Mouse (Mus musculus) gonadal fat pad, adult 2 months (tissue): Measurements from ENCODE around the gene Tbc1d4. TPM values are rescaled to one million over a fixed set of nuclear protein-coding genes. Genes with fewer than 3 reads are reported as not detected.
"Not testable (repeated sequence)": the region's sequence is repeated elsewhere in the genome, so short reads cannot be mapped to it uniquely, and the experiment has no call there.

ENCODE experiments used
- DNase-seq: peaks from one replicate; pipeline ENCODE4 v3.0.0-alpha.2; 2012; ENCODE audit warnings: low read depth
- polyA plus RNA-seq: library from polyadenylated mRNA; depleted of rRNA; stranded (reverse); fragments of >200 nt; gene quantifications from 2 replicates; pipeline ENCODE4 v1.2.3, GENCODE M21; 2012

The Tbc1d4 gene
- polyA plus RNA-seq, 1 experiment = 12.7 TPM

DNA sequence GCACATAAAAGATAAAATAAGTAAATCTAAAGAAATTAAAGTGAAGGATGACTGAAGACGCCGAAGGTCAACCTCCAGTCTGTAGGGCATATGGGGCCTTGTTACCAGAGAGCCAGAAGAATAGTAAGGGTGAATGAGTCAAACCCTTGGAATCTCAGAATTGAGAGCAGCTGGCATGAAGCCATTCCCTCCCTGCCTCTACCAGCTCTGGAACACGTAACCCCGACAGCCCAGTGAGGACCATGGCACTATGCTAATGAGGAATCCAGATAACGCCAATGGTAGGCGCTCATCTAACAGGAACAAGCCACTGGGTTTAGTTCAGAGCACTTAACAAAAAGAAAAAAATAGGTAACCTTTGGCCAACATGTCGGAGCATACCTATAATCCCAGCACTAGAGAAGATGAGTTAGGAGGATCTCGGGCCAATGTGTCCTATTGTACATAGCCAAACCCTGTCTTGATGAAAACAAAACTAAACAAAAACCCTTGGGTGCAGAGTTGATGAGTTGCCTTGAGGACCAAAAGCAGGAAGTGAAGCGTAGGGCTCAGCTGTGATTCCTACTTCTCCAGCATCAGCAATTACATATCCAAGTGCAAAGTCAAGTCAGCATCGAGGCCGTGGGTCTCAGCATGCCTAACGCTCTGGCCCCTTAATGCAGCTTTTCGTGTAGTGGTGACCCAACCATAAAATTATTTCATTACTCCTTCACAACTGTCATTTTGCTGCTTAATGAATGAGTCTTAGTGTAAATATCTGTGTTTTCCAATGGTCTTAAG is 13.5 kb downstream of the Tbc1d4 start:
- DNase-seq = no peak

DNA sequence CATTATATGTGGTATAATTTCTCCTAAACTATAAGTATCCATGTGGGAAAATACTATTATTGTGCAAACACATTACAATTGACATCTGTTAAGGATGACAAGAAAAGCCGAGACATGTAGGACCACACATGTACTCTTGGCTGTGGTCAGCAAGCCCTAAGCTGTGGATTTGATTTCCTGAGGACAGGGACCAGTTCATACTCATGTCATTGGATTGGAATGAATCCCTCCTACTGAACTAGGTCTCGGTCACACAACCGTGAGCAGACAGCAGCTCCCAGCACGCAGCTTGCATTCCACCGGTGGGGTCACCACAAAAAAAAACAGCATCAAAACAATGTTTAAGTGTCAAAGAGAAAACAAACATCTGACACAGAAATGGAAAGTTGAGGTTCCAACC is 15.0 kb downstream of the Tbc1d4 start:
- no peak for DNase-seq

DNA sequence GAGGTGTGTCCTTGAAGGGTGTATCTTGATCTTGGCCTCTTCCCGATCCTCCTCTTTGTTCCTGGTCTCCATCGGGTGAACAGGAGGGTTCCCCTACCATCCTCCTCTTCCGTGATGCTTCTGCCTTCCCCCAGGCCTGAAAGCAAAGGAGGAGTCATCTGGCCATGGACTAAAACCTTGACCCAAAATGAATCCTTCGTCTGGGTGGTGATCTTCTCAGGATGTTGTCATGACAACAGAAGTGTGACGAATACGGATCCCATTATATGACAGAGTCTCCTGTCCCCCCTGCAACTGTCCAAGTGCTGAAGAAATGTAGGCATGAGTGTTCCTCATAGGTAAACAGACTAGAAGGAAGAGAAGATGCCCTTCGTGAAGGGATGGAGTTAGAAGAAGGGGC is 15.7 kb downstream of the Tbc1d4 start:
- no peak for DNase-seq

DNA sequence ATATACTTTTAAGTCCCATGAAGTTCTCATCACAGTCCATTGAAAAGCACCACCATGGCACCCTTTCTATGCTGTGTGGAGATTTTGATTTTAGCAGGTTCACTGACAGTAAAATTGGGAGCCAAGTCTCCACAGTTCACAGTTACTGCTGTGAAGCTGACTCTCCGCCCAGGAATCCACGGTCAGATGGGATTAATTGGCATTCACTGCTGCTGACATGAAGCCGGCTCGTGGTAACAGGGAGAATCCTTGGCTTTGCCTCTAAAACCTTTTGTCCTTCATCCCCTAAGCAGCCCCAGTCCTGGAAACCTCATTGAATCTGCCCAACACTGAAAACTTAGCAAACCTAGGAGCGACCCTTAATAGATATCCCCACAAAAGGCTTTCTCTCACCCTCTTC is 17.9 kb downstream of the Tbc1d4 start:
- DNase-seq = no peak

- not testable (repeated sequence) for DNase-seq
These were observed 20.6 kb downstream of the Tbc1d4 start for GRCm38 (mm10) chr14:101588209-101588991.

GRCm38 (mm10) chr14:101587366-101588040 is 21.5 kb downstream of the Tbc1d4 start:
- not testable (repeated sequence) for DNase-seq

- DNase-seq = no peak
These were observed 22.9 kb downstream of the Tbc1d4 start for GRCm38 (mm10) chr14:101586096-101586495.

GRCm38 (mm10) chr14:101575651-101576050 is 33.3 kb downstream of the Tbc1d4 start:
- no peak for DNase-seq

GRCm38 (mm10) chr14:101574536-101574935 is 34.5 kb downstream of the Tbc1d4 start:
- peak; percentile 87 for DNase-seq

GRCm38 (mm10) chr14:101573107-101573614 is 35.8 kb downstream of the Tbc1d4 start:
- DNase-seq = no peak

GRCm38 (mm10) chr14:101568828-101569227 is 40.2 kb downstream of the Tbc1d4 start:
- peak; percentile 84 for DNase-seq

DNA sequence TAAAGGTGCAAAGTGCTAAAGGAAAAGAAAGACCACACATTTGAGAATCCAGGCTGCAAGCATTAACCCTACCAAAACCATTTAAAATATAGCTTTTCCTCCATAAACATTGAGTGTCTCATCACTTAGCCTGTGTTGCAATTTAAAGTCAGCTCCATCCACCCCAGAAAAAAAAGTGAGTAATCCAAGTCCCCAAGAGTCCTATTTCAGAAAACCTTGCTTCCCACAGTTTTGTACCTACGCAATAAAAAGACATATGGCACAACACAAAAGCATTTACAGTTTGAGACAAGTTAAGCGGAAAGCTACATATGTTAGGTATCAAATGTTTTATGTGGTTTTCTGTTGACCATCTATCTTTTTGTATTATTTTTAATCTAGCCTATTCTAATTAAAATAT is 42.3 kb downstream of the Tbc1d4 start:
- no peak for DNase-seq

DNA sequence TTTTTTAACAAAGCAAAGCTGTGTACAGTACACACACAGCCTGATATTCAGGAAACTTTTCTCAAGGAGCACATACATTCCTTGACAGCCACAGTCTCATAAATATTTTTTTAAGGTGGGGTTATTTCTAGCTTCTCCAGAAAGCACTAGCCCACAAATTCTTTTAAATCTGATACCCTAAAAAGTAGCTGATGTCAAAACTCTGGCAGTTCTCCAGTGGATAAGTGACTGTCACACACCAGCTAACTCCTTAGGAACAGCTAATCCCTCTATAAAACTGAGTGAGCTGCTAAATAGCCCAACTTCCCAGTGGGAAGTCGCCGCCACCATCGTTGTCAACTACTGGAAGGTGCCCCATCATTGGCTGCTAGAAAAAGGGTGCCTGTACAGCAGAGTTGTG is 43.3 kb downstream of the Tbc1d4 start:
- DNase-seq = no peak

- no peak for DNase-seq
These were observed 47.7 kb downstream of the Tbc1d4 start for GRCm38 (mm10) chr14:101561251-101561701.

- DNase-seq = no peak
These were observed 49.5 kb downstream of the Tbc1d4 start for GRCm38 (mm10) chr14:101559446-101559845.

DNA sequence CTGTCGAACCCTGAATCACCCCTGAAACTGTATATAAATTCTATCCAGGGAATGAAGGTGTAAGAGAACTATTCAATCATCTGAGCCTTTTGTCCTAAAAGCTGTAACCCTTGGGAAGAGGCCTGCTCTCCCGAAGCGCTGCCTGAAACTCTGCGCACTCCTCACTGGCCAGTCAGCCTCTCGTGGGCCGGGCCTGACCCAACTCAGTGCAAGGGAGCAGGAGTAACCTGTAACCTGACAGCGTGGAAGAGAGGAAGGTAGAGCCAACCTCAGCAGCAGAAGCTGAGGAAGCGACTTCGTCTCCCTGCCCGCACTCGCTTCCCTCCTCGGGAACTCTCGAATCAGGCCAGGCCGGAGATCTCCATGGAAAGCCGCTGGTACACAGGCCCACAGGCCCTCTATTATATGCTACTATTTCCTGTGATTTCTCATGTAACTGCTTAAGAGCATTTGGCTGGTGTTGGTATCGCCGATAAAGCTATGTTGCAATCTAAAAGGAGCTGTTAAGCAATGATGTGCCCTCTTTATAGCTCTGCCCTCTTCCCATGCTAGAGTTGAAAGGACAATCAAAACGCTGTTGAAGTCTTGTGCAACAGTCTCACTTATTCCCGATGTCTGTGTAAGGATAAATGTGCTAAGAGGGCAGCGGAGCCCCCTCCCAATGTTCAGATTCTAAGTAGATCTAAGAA is 60.0 kb downstream of the Tbc1d4 start:
- DNase-seq = peak; percentile 86

- no peak for DNase-seq
These were observed 67.1 kb downstream of the Tbc1d4 start for GRCm38 (mm10) chr14:101541863-101542262.

DNA sequence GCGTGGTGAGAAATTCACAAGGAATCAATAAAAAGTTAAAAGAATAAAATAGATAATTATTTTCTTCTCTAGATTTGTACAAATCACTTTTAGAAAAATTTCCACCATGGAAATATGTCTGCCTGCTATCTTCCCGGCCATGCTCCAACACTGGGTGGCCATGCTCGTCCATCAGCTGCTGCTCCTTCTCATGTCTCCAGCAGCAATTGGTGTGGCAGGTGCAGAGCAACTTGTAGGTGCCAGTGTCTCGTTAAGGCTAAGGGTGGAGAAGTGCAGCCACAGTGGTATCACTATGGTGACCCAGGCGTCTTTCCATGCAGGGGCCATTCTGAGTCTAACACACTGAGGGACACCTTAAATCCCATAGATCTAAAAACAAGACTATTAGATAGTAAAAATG is 67.8 kb downstream of the Tbc1d4 start:
- DNase-seq = no peak

- no peak for DNase-seq
These were observed 68.5 kb downstream of the Tbc1d4 start for GRCm38 (mm10) chr14:101540466-101540865.

DNA sequence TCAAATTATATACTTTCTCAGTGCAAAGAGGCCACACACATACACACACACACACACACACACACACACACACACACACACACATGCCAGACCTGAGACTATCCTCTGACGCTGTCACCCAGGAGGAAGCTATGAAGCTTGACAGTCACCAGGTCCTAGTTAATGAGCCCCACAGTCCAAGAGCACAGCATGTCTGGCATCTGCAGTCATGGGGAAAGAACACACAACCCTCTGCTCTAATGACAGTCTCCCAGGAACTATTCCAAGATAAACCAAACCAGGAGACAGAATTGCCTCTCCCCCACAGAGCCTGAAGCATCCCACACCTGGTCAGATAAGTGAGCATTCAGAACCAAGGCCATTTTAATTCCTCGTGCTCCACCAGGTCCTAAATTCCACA is 71.1 kb downstream of the Tbc1d4 start:
- peak; percentile 94 for DNase-seq

GRCm38 (mm10) chr14:101537413-101537812 is 71.6 kb downstream of the Tbc1d4 start:
- DNase-seq = no peak
